Mouse (Mus musculus) gastrocnemius, postnatal 10 days (tissue): Measurements from ENCODE around the gene Dnmt3b. TPM values are rescaled to one million over a fixed set of nuclear protein-coding genes. Genes with fewer than 3 reads are reported as not detected.

Source experiments
- DNase-seq: peaks from one replicate; pipeline ENCODE4 v3.0.0; 2021; ENCODE audit warnings: mixed read lengths
- long read RNA-seq, 2 experiments: library from polyadenylated mRNA; stranded (forward); transcript quantifications; one replicate each; pipeline ENCODE4 v2.0.0; 2021
- total RNA-seq, 2 experiments: library from RNA; stranded (reverse); gene quantifications; 2 replicates each; pipeline ENCODE4 v1.2.3; 2021

The Dnmt3b gene
- 1 to 10 TPM; 1.3 to 3.1 TPM for total RNA-seq
- long read RNA-seq, experiment 1, partial matches to known transcripts = 0 of 2 reads
- long read RNA-seq, experiment 1, other reads (novel, unspliced or antisense) = 2 of 2 reads
- long read RNA-seq, experiment 2, partial matches to known transcripts = 0 of 1 reads
- long read RNA-seq, experiment 2, other reads (novel, unspliced or antisense) = 1 of 1 reads

- DNase-seq = peak; percentile 70
These were observed at the start of gene Dnmt3b for GRCm38 (mm10) chr2:153649298-153650013. Gene Dnmt3b (plus strand): TSS chr2:153649450.

DNA sequence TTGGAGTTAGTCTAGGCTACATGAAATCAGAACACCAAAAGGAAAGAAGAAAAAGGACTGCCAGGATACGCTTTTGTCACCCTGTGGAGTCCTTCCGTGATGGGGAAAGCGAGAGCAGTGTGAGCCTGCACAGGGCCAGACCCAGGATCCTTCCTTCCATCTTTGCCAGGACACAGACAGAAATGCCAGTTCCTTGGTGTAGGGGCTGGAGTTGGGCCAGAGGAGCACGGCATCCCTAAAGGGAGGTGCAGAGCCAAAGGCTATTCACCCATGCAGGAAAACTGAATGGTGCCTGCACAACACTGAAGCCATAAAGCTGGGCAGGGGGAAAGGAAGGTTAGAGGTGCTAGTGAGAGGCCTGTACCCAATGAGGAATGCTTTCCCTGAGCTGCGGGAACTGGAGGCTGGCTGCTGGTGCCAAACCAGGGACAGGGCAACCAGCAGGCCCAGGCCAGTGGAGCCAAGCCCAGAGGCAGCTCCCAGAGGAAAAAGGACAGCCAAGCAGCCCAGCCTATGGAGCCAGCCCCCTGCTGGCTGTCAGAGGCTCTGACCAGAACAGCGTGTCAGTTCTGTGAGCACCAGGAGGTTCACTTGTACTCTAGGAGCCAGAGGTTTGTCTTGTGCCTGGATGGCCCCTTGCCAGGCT, 49.1 kb upstream of the Dnmt3b start:
- peak; percentile 62 for DNase-seq

GRCm38 (mm10) chr2:153600667-153601648, 48.3 kb upstream of the Dnmt3b start:
- peak; percentile 57 for DNase-seq

- DNase-seq = no peak
These were observed 45.5 kb upstream of the Dnmt3b start for GRCm38 (mm10) chr2:153603724-153604123.

DNA sequence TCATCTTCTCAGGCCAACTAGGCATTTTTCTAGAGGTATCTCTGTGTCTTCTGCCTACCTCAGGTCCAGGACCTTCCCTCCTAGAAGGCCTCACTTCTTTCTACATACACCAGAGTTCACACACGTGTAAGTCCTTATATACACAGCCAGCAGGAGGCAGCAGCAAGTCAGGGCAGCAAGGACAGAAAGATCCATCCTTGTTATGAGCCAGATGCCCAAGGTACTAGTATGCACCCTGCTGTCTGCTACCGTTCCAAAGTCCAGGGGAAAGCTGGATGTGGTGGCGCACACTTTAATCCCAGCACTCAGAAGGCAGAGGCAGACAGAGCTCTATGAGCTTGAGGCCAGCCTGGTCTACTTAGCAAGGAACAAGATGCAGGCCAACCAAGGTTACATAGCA, 42.8 kb upstream of the Dnmt3b start:
- no peak for DNase-seq

GRCm38 (mm10) chr2:153607870-153608515, 41.3 kb upstream of the Dnmt3b start:
- peak; percentile 56 for DNase-seq

GRCm38 (mm10) chr2:153609058-153609457, 40.2 kb upstream of the Dnmt3b start:
- DNase-seq = no peak

GRCm38 (mm10) chr2:153609548-153609947, 39.7 kb upstream of the Dnmt3b start:
- DNase-seq = peak; percentile 91

DNA sequence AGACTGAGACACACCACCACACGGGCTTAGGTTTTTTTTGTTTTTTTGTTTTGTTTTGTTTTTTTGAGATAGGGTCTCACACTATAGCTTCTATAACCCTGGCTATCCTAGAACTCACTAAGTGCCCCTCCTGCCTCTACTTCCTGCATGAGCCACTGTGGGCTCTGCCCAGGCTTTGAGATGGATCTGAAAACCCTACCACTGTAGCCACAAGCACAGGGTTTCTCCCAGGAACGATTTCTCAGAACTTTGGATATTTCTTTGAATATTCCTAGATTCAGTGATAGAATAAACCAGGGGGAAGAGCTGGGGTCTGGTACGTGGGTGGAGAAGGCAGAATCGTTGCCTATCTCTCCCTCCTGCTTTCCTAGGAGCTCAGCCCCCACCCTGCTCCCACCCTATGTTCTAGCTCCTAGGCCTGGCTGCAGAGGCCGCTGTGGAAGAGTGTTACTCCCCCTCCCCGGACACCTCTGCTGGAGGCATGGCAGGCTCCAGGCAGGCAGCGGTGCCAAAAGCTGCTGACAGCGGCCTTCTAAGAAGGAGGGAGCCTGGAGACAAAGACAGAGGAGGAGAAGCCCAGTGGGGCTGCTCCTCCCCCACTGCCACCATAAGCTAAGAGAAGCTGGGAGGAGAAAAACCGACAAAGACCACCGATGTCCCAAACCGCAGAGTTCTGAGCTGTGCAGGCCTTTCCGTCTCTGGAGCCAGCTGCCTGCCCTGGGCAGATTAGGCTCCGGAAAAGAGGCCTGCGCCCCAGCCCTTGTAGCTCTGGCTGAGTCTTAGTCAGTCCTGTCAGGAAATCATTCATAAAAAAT, 38.6 kb upstream of the Dnmt3b start:
- DNase-seq = no peak

GRCm38 (mm10) chr2:153611241-153611630, 38.0 kb upstream of the Dnmt3b start:
- no peak for DNase-seq

- no peak for DNase-seq
These were observed 37.5 kb upstream of the Dnmt3b start for GRCm38 (mm10) chr2:153611743-153612142.

- no peak for DNase-seq
These were observed 36.5 kb upstream of the Dnmt3b start for GRCm38 (mm10) chr2:153612594-153613281.

GRCm38 (mm10) chr2:153616893-153617292, 32.4 kb upstream of the Dnmt3b start:
- DNase-seq = no peak

GRCm38 (mm10) chr2:153618439-153618838, 30.8 kb upstream of the Dnmt3b start:
- no peak for DNase-seq

- no peak for DNase-seq
These were observed 30.4 kb upstream of the Dnmt3b start for GRCm38 (mm10) chr2:153618889-153619288.

GRCm38 (mm10) chr2:153622449-153622848, 26.8 kb upstream of the Dnmt3b start:
- DNase-seq = no peak

GRCm38 (mm10) chr2:153630950-153631349, 18.3 kb upstream of the Dnmt3b start:
- no peak for DNase-seq

DNA sequence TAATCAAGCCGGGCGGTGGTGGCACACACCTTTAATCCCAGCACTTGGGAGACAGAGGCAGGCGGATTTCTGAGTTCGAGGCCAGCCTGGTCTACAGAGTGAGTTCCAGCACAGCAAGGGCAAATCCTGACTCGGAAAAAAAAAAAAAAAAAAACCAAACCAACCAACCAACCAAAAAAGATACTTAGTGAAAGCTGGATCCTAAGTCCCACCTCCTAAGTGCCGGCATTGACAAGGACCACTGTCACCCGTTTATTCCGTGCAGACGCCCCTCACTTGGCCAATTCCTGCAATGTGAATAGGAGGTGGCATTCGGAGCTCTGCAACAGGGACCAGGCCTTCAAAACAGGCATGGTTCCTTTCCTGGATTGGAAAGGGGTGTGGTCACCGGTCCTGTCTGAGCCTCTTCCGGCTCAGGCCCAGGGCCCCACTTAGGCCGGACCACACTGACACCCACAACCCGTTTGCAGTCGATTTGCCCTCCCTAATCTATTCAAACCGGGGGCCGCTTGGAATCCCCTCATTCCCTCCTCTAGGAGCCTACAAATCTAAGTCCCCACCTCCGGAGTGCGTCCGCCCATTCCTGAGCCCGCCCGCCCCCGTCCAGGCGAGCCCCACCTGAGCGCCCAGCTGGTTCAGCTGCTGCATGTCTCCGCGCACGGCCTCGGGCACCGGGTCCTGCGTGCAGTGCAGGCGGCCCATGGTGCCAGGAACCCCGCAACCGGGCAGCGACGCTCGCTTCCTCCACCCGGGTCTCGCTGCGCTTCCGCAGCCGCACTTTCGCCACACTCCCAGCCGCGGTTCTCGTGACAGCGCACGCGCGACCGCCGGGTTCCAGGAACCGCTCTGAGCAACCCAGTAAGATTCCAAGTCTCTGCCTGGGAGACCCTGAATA, 17.0 kb upstream of the Dnmt3b start, which contains the start of gene Commd7:
Gene Commd7 (minus strand): TSS at position 806 of the 895 bp plus-strand sequence.
- DNase-seq = peak; percentile 87

DNA sequence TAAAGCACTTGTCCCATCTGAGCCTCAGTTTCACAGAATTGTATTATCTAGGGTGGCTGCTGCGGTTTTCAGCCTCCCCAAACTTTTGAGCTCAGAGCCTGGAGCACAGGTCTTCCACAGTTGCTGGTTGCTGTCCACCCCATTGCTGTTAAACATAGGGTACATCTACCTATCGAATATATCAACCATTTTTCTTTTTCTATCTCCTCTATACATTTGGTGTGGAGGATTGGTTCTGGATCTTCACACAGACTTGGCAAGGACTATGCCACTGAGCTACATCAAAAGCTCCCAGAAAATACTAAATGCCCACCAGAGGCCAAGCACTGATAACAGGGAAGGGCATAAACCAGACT, 16.4 kb upstream of the Dnmt3b start:
- DNase-seq = no peak
